Mouse (Mus musculus) intestine, embryonic 15.5 days (tissue): ENCODE data around the gene Lcor. TPM values are rescaled to one million over a fixed set of nuclear protein-coding genes. Genes with fewer than 3 reads are reported as not detected.

ENCODE experiments used
- ATAC-seq: fragments of 200-750 bp; cut with Nextera tagmentation; 2 replicates; pipeline ENCODE4 v1.8.0; 2017; ENCODE audit warnings: moderate TSS enrichment, moderate library complexity
- H3K27ac ChIP-seq: fragments of 300-500 bp; sonication (generic); 2 replicates; pipeline ENCODE4 v1.5.1; 2015; ENCODE audit warnings: mild to moderate bottlenecking, inconsistent platforms
- H3K27me3 ChIP-seq: fragments of 300-500 bp; sonication (generic); replicated peaks from 2 replicates; pipeline ENCODE4 v1.6.1; 2015; ENCODE audit warnings: inconsistent platforms
- H3K36me3 ChIP-seq: fragments of 300-500 bp; sonication (generic); 2 replicates; pipeline ENCODE4 v1.6.1; 2015; ENCODE audit warnings: inconsistent platforms
- H3K4me1 ChIP-seq: fragments of 300-500 bp; sonication (generic); replicated peaks from 2 replicates; pipeline ENCODE4 v1.6.1; 2015; ENCODE audit warnings: inconsistent platforms
- H3K4me2 ChIP-seq: fragments of 300-500 bp; sonication (generic); replicated peaks from 2 replicates; pipeline ENCODE4 v1.6.1; 2015; ENCODE audit warnings: mild to moderate bottlenecking, inconsistent platforms
- H3K4me3 ChIP-seq: fragments of 300-500 bp; sonication (generic); replicated peaks from 2 replicates; pipeline ENCODE4 v1.5.1; 2015; ENCODE audit warnings: inconsistent platforms
- H3K9ac ChIP-seq: fragments of 300-500 bp; sonication (generic); 2 replicates; pipeline ENCODE4 v1.6.1; 2015; ENCODE audit warnings: inconsistent platforms
- H3K9me3 ChIP-seq: fragments of 300-500 bp; sonication (generic); 2 replicates; pipeline ENCODE4 v1.6.1; 2016; ENCODE audit warnings: inconsistent platforms
- WGBS: fragments of 180-500 bp; shearing (Covaris S2); methylation state at CpG from one replicate; pipeline ENCODE4 v1.1.7; 2015; 5-methylcytosine and 5-hydroxymethylcytosine counted together
- polyA plus RNA-seq: library from polyadenylated mRNA; unstranded; fragments of >200 nt; fragmentation: Nextera tagmentation; extraction: Ambion mirVana; gene quantifications from 2 replicates; pipeline ENCODE4 v1.2.1, GENCODE M21; 2015

The Lcor gene
- polyA plus RNA-seq, 1 experiment from 2014 or later, result 30.3 TPM

DNA sequence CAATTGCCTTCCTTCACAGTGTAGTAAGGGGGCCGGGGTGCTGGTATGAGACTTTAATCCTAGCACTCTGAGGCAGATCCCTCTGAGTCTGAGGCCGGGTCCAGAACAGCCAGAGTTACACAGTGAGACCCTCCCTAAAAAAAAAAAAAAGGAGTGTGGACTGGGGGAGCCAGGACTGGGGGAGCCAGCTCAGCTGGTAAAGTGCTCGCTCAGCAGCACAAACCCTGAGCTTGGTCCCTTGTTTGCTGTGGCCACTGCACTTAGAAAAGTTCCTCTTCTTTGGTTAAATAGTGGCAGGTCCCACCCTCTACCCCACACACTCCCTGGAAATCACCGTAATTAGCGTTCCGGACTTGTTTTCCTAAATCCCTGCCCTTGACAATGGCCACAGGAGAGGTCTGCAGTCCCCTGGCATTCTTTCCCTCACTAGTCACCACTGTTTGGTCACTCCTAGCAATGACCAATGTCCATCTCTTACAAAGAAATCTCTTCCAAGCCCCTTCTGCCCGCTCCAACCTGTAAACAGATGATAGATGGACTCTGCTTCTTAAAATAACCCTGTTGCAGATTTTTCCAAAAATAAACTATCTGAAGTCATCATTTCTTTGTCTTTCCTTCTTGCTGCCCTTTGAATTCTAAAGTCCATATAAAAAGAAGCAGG lies 32.9 kb upstream of the Lcor start:
- H3K4me3 ChIP-seq, result no peak overlapping the region
- ATAC-seq, result no peak
- H3K4me2 ChIP-seq, result no peak overlapping the region
- no peaks in the 10 kb centered on the region for H3K27me3 ChIP-seq
- no peak overlapping the region for H3K9ac ChIP-seq
- H3K4me1 ChIP-seq, result peaks cover 3% of the 10 kb centered on the region; the same call in 1 of the 2 replicates
- no peaks in the 10 kb centered on the region for H3K9me3 ChIP-seq
- 63% methylated on average over 7 of the region's 7 CpGs for WGBS
- no peak overlapping the region for H3K27ac ChIP-seq
- H3K36me3 ChIP-seq, result no peaks in the 10 kb centered on the region

DNA sequence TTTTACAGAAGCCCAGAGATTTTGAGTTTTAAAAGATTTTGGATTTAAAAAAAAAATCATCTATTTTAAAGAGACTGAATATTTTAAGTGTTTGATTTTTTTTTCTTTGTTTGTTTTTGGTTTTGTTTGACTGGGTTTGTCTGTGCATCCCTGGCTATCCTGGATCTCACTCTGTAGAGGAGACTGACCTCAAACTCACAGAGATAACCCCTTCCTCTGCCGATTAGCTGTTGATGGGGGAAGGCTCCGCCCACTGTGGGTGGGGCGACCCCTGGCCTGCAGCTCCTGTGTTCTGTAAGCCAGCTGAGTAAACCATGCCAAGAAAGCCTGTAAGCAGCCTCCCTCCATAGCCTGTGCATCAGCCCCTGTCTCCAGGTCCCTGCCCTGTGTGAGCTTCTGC lies 30.3 kb upstream of the Lcor start:
- Histone ChIP-seq H3K4me2 (no peak overlapping the region), H3K27me3 (no peaks in the 10 kb centered on the region), H3K9ac (no peak overlapping the region), H3K4me1 (no peaks in the 10 kb centered on the region), H3K9me3 (no peaks in the 10 kb centered on the region), H3K27ac (no peak overlapping the region), H3K4me3 (no peak overlapping the region), H3K36me3 (no peaks in the 10 kb centered on the region)
- no peak for ATAC-seq
- WGBS, result 14% methylated on average over 3 of the region's 3 CpGs

DNA sequence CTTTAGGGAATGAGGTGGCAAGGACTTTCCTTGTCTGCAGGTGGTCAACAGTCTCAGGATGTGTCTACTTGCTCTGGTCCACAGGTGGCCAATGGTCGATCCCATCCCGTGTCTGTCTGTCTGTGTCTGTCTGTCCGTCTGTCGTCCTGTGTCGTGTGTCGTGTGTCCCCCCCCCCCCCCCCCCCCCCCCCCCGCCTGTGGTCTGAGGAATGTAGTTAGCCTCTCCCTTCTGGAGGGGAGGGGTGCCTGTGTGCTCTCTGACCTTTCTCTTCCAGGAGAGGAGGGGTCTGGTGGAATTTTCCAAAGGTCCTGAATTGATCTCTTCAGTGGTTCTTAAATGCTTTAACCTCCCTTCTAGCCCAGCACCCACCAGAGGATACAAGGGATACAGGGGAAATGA lies 27.8 kb upstream of the Lcor start:
- Histone ChIP-seq H3K4me2 (no peak overlapping the region), H3K9me3 (no peaks in the 10 kb centered on the region), H3K9ac (no peak overlapping the region), H3K27ac (no peak overlapping the region), H3K4me3 (no peak overlapping the region), H3K27me3 (no peaks in the 10 kb centered on the region), H3K4me1 (no peaks in the 10 kb centered on the region), H3K36me3 (no peaks in the 10 kb centered on the region)
- WGBS, result 61% methylated on average over 6 of the region's 7 CpGs
- ATAC-seq, result no peak

DNA sequence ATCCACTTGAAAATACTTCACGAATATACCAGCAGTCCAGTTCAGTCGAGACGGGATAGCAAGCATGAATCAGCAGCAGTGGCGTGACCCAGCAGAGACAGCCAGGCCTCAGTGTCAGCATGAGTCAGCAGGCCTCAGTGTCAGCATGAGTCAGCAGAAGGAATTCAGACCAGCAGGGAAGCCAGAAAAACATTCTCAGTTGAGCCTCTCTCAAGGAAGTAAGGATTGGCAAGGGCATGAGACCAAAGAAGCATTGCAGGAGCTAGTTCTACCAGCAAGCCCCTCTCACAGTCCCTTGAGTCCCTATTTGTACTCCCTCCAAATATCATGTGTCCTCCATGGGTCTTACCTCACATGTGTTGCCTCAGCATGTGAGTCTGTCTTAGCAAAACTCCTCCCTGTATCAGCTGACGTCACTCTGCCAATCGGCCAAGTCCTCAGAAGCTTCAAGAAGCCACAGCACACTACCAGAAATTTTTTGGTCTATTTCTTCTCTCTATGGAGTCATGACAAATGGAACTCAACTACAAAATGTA lies 27.3 kb upstream of the Lcor start:
- H3K4me2 ChIP-seq, result no peak overlapping the region
- no peaks in the 10 kb centered on the region for H3K9me3 ChIP-seq
- H3K27ac ChIP-seq, result no peak overlapping the region
- ATAC-seq, result no peak
- H3K4me1 ChIP-seq, result no peaks in the 10 kb centered on the region
- no peak overlapping the region for H3K9ac ChIP-seq
- WGBS, result 56% methylated on average over 6 of the region's 6 CpGs
- no peak overlapping the region for H3K4me3 ChIP-seq
- H3K36me3 ChIP-seq, result no peaks in the 10 kb centered on the region
- H3K27me3 ChIP-seq, result no peaks in the 10 kb centered on the region

DNA sequence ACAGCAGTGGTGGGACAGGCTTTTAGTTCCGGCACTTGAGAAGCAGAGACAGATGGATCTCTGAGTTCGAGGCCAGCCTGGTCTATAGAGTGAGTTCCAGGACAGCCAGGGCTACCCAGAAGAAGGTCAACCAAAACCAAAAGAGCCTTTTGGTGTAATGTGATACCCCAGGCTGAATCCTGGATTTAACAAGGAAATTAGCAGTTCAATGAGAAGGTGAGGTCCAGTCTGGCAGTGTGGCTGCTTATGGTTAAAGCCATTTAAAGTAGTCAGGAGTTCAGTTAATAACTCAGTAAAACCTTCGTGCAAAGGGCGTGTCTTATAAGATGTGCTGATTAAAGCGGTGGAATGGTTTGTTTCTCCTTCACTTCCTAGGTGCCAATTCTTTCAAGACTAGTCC lies 25.3 kb upstream of the Lcor start:
- no peak overlapping the region for H3K4me3 ChIP-seq
- no peak for ATAC-seq
- H3K9ac ChIP-seq, result no peak overlapping the region
- no peaks in the 10 kb centered on the region for H3K27me3 ChIP-seq
- H3K27ac ChIP-seq, result no peak overlapping the region
- no peaks in the 10 kb centered on the region for H3K4me1 ChIP-seq
- 72% methylated on average over 5 of the region's 5 CpGs for WGBS
- no peaks in the 10 kb centered on the region for H3K9me3 ChIP-seq
- no peak overlapping the region for H3K4me2 ChIP-seq
- H3K36me3 ChIP-seq, result no peaks in the 10 kb centered on the region

DNA sequence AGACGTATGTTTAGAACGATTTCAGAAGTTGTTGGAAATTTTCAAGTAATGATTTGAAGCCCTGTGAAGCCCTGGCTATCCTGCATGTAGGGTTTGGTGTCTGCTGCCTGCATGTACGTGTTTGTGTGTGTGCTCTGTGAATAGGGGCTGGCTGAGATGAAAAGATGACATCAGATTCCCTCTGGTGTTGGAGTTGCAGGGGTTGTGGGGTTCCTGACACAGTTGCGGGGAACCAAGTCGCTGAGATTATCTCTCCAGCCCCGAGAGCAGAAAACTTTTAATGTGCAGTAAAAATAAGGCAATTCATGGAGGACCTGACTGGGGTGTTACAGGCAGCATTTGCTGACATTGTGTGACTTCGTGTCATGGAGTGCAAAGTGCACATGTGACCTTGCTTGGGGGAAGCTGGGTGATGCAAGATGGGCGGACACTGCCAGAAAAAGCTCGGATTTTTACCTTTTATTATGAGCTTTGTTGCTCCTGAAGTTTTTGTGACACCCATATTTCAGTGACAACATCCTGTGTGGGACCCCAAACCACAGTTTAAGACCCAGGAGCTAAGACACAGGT lies 20.2 kb upstream of the Lcor start:
- no peak overlapping the region for H3K9ac ChIP-seq
- no peak overlapping the region for H3K4me3 ChIP-seq
- H3K27me3 ChIP-seq, result no peaks in the 10 kb centered on the region
- no peak overlapping the region for H3K27ac ChIP-seq
- no peak overlapping the region for H3K4me2 ChIP-seq
- no peaks in the 10 kb centered on the region for H3K9me3 ChIP-seq
- ATAC-seq, result no peak
- no peaks in the 10 kb centered on the region for H3K4me1 ChIP-seq
- no peaks in the 10 kb centered on the region for H3K36me3 ChIP-seq
- WGBS, result 74% methylated on average over 9 of the region's 9 CpGs

DNA sequence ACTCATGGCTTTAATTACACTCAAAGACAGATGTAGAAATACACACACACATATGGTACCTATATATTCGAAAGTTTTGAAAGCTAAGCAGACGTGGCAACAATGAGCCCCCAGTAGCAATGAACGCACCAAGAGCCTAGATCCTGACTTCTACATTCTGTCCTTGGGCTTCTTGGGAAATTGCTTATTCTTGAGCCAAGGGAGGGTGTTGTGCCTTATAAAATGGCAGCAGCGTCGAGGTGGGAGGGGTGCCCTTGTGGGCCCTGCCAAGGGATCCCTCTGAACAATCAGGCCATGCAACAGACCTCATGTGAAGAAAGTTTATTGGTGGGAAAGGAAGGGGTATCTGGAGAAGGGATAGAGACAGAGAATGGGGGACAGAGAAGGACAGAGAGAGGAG lies 18.6 kb upstream of the Lcor start:
- no peak overlapping the region for H3K27ac ChIP-seq
- no peak overlapping the region for H3K9ac ChIP-seq
- 91% methylated on average over 5 of the region's 5 CpGs for WGBS
- H3K4me3 ChIP-seq, result no peak overlapping the region
- ATAC-seq, result no peak
- no peaks in the 10 kb centered on the region for H3K36me3 ChIP-seq
- no peaks in the 10 kb centered on the region for H3K4me1 ChIP-seq
- no peak overlapping the region for H3K4me2 ChIP-seq
- H3K27me3 ChIP-seq, result no peaks in the 10 kb centered on the region
- no peaks in the 10 kb centered on the region for H3K9me3 ChIP-seq

DNA sequence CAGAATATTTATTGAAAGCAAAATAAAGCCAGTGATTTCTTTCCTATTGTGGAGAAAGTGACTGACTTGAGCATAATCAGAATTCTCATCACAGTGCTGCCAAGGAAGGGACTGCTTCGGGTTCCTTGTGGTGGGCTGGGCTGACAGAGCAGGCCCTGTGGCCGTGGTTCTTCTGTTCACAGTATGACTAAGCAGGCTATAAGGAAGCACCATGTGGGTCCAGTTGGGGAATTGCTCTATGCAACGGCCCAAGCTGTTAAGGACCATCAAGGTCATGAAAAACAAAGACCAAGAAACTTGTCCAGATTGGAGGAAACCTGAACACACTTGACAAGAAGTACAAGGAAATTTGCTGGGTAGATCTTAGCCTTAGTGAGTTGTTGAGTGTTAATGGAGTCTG lies 16.0 kb upstream of the Lcor start:
- WGBS, result 82% methylated on average over 3 of the region's 3 CpGs
- H3K36me3 ChIP-seq, result no peaks in the 10 kb centered on the region
- H3K9ac ChIP-seq, result no peak overlapping the region
- no peak overlapping the region for H3K4me3 ChIP-seq
- no peaks in the 10 kb centered on the region for H3K9me3 ChIP-seq
- no peak overlapping the region for H3K4me2 ChIP-seq
- no peaks in the 10 kb centered on the region for H3K27me3 ChIP-seq
- H3K4me1 ChIP-seq, result no peaks in the 10 kb centered on the region
- H3K27ac ChIP-seq, result no peak overlapping the region
- ATAC-seq, result no peak

DNA sequence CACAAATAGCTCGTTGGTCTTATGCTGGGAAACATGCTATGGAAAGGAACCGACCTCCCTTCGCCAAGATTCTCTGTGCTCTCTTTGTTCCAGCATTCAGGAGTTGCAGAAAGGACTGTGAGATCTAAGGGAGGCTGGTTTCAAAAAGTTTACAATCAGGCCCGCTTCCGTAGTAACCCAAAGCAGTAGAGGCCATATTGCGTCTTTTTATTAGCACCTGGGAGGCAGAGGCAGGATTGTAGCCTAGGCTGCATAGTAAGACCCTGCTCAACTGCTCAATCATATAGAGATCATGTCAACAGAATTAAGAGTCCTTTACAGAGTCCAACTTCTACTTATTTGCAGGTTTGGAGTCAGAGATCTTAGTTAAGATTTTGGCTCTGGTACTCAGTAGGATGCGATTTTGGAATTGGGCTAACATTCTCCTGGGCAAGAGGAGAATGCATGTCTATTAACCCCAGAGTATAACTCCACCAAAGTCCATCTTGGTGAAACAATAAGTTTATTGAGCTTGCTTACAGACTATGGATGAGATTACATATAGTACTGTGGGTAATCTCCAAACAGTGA lies 8.8 kb upstream of the Lcor start:
- Histone ChIP-seq H3K4me3 (no peak overlapping the region), H3K27ac (no peak overlapping the region), H3K9me3 (no peaks in the 10 kb centered on the region), H3K9ac (no peak overlapping the region), H3K4me1 (no peaks in the 10 kb centered on the region), H3K4me2 (no peak overlapping the region), H3K36me3 (no peaks in the 10 kb centered on the region), H3K27me3 (no peaks in the 10 kb centered on the region)
- ATAC-seq, result no peak
- whole genome bisulfite sequencing, result 90% methylated on average over 7 of the region's 7 CpGs

DNA sequence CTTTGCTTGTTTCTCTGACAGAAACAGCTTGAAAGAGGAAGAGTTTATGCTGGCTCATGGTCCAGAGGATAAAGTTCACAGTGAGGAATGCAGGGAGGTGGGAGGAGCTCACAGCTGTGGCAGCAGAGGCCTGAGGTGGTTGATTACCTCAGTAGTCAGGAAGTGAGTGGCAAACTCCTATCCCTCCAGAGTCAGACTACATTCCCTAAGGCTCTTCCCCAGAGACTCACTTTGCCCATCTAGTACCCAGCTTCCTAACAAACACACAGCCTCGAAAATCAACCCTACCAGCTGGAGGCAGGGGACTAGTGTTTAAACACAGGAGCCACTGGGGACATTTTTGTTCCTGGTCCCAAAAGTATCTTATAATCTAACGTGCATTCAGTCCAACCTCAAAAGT lies 7.5 kb upstream of the Lcor start:
- ATAC-seq, result peak; percentile 94
- Histone ChIP-seq H3K4me2 (no peak overlapping the region), H3K36me3 (no peaks in the 10 kb centered on the region), H3K27me3 (no peaks in the 10 kb centered on the region), H3K4me3 (no peak overlapping the region), H3K9ac (no peak overlapping the region), H3K9me3 (no peaks in the 10 kb centered on the region), H3K27ac (0 out of 2 replicates have a peak overlapping the region, but pooled peaks have one; percentile 1), H3K4me1 (no peaks in the 10 kb centered on the region)
- 49% methylated on average over 2 of the region's 2 CpGs for WGBS

DNA sequence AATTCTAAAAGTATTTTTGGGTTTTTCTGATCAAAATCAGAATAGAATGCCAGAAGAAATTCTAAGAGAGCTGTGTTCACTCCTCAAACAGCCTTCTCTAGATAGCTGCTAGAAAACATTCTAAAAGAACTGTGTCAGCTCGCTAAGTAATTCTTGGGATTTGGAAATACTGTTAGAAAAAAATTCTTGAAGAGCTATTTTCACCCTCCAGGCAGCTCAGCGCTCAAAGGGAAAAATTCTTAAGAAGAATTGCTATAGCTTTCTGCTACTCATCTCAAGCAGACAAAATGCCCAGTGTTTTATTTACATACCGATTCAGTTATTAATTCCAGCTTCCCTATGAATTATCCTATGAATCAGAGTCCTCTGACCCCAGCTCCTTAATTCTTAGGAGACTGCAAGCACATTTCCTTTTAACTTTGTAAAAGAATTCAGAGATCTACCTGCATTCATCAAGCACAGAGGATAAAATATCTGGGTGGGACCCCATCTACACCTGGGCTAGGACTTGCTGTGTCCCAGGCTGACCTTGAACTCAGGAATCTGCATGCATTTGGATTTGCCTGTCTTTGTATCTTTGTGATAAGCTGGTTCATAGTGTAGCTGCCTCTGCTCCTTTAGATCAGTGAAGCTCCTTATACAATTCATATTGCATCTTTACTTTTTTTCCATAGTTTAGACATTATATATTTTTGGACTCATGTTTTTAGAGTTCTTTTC lies 5.7 kb upstream of the Lcor start:
- Histone ChIP-seq H3K4me3 (no peak overlapping the region), H3K36me3 (no peaks in the 10 kb centered on the region), H3K4me1 (peaks cover 5% of the 10 kb centered on the region; the same call in 1 of the 2 replicates), H3K4me2 (no peak overlapping the region), H3K9me3 (no peaks in the 10 kb centered on the region), H3K27me3 (no peaks in the 10 kb centered on the region), H3K27ac (no peak overlapping the region), H3K9ac (no peak overlapping the region)
- 83% methylated on average over 3 of the region's 3 CpGs for WGBS
- no peak for ATAC-seq

DNA sequence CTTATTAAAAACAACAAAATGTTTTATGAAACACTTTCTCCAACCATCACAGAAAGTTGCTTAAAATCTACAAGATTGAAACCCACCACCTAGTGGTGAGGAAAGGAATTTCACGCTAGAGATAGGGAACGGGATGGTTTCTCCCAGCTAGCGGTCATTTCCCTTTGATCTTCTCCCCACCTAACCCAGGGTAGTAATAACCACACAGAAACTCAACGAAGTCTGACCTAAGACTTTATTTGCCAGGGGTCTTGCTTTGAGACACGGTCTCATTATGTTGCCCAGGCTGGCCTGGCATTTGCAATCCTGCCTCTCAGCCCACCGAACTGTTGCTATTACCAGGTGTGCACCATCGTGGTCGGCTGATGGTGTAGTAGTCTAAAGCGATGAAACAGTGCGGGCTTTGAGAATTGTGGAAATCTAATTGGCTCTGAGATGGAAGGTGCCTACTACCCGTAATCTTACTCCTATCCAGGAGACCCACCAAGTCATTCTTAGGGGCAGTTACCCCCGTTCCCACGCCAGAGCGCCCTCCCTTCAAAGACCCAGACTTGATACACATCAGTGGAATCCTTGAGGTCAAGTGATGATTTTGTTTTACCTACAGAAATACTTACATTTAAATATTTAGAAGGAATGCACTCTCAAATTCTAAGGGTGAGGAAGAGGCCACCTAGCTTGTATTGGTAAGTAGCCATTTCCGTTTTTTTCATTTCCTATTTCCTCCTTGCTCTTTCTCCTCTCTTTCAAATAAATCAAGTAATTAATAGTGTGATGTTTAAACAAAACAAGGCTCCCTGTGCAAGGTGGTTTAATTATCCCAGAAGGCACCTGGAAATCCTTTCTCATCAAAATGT lies 1.2 kb upstream of the Lcor start:
- Histone ChIP-seq H3K36me3 (no peaks in the 10 kb centered on the region), H3K27me3 (no peaks in the 10 kb centered on the region), H3K4me1 (peaks cover 7% of the 10 kb centered on the region; the same call in 1 of the 2 replicates), H3K4me2 (peak overlapping the region; percentile 66), H3K9ac (no peak overlapping the region), H3K9me3 (no peaks in the 10 kb centered on the region), H3K27ac (peak overlapping the region; percentile 100; the same call in 1 of the 2 replicates), H3K4me3 (peak overlapping the region; percentile 21)
- WGBS, result 12% methylated on average over 15 of the region's 15 CpGs
- ATAC-seq, result no peak
